Mouse (Mus musculus): Measurements from ENCODE around the gene Nfkb1. TPM values are rescaled to one million over a fixed set of nuclear protein-coding genes. Genes with fewer than 3 reads are reported as not detected.

Nfkb1 gene
- polyA plus RNA-seq, 1 experiment from 2014 or later, result 35.9 TPM

DNA sequence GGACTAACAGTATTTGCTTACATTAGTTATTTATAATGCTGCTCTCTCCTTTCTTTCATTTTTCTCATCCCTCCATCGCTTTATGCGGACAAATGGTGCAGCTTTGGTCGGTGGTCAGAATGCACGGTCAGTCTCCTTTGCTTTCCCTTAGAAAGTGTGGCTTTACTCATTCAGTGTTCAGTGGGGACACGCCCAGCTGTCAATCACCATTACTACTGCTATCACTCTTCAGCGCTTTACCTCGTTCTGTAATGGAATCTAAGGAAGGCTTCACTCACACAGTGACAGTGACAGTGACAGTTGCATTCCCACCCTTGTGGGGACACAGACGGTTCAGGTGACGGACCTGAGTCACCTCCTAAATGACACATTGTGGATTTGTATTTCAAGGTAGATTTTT lies 39.4 kb upstream of the Nfkb1 start:
- Histone ChIP-seq H3K36me3 (ENCODE audit: insufficient read depth, low read length) (no peaks in the 10 kb centered on the region), H3K9ac (replicated peaks; ENCODE audit: low read depth) (no peak overlapping the region), H3K9me3 (ENCODE audit: low read length) (no peaks in the 10 kb centered on the region), H3K27ac (ENCODE audit: low read length) (no peak overlapping the region), H3K4me3 (ENCODE audit: low read depth, low read length) (no peak overlapping the region), H3K4me2 (replicated peaks; ENCODE audit: low read depth, low read length) (no peak overlapping the region), H3K4me1 (ENCODE audit: insufficient read depth, low read depth, low read length) (no peaks in the 10 kb centered on the region), H3K27me3 (replicated peaks; ENCODE audit: insufficient read depth, low read length) (no peaks in the 10 kb centered on the region)
- WGBS, result 47% methylated on average over 9 of the region's 9 CpGs
- TF ChIP-seq EP300 (IDR thresholded peaks at IDR 0.05) (no peak), CTCF (IDR thresholded peaks at IDR 0.05) (no peak)
- ATAC-seq (no peak), DNase-seq (ENCODE audit: low spot score) (no peak)

DNA sequence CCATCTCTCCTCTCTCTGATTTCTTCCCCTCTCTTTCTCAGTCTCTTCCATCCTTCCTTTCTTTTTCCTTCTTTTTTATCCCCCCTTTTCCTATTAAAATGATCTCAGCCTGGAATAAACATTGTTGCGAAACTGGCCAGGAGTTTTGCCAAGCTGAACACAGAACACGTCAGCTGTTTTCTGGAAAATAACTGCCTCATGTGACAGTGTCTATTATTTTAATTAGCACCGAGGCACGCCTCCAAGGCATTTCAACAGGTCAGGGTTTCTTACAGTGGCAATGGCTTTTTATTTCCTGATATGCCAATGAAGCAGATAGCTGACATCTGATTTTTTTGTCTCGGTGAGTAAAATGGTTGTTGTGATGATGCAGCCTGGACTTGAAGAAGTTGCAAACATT lies 38.2 kb upstream of the Nfkb1 start:
- 46% methylated on average over 5 of the region's 5 CpGs for WGBS
- no peak for ATAC-seq

DNA sequence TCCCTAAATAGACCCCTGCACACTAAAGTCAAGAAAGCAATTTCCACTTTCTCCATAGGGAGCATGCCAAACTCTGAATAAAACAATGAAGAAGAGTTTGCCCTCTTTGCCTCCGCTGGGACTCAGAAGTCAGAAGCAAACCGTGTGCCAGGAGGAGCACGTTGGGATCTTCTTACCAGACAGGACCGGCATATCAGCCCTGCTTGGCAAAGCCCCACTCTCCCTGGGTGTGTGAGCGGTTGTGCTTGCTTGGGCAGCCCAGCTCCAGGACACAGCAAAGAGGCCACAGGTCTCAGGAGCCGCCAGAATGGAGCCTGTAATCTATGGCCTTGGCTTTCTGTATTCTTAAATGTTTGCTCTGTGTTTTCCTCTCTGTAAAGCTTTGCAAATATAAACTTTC lies 37.6 kb upstream of the Nfkb1 start:
- H3K36me3 ChIP-seq (ENCODE audit: insufficient read depth, low read length), result no peaks in the 10 kb centered on the region
- H3K9me3 ChIP-seq (ENCODE audit: low read length), result no peaks in the 10 kb centered on the region
- no peaks in the 10 kb centered on the region for H3K27me3 ChIP-seq (replicated peaks; ENCODE audit: insufficient read depth, low read length)
- H3K9ac ChIP-seq (replicated peaks; ENCODE audit: low read depth), result no peak overlapping the region
- no peaks in the 10 kb centered on the region for H3K4me1 ChIP-seq (ENCODE audit: insufficient read depth, low read depth, low read length)
- WGBS, result 62% methylated on average over 6 of the region's 6 CpGs
- H3K27ac ChIP-seq (ENCODE audit: low read length), result 0 out of 2 replicates have a peak overlapping the region, but pooled peaks have one; percentile 10
- ATAC-seq, result no peak
- no peak overlapping the region for H3K4me3 ChIP-seq (ENCODE audit: low read depth, low read length)
- no peak for DNase-seq (ENCODE audit: low spot score)
- no peak overlapping the region for H3K4me2 ChIP-seq (replicated peaks; ENCODE audit: low read depth, low read length)
- no peak for TF ChIP-seq EP300 (IDR thresholded peaks at IDR 0.05)
- TF ChIP-seq CTCF (IDR thresholded peaks at IDR 0.05), result no peak

More for the DNA sequence above, 38.2 kb upstream of the Nfkb1 start:
- Histone ChIP-seq H3K9ac (replicated peaks; ENCODE audit: low read depth) (no peak overlapping the region), H3K36me3 (ENCODE audit: insufficient read depth, low read length) (no peaks in the 10 kb centered on the region), H3K27ac (ENCODE audit: low read length) (0 out of 2 replicates have a peak overlapping the region, but pooled peaks have one; percentile 10), H3K4me2 (replicated peaks; ENCODE audit: low read depth, low read length) (no peak overlapping the region), H3K27me3 (replicated peaks; ENCODE audit: insufficient read depth, low read length) (no peaks in the 10 kb centered on the region), H3K4me1 (ENCODE audit: insufficient read depth, low read depth, low read length) (no peaks in the 10 kb centered on the region), H3K9me3 (ENCODE audit: low read length) (no peaks in the 10 kb centered on the region), H3K4me3 (ENCODE audit: low read depth, low read length) (no peak overlapping the region)
- DNase-seq (ENCODE audit: low spot score), result peak; percentile 70
- no peak for TF ChIP-seq CTCF (IDR thresholded peaks at IDR 0.05)
- TF ChIP-seq EP300 (IDR thresholded peaks at IDR 0.05), result peak; percentile 23; the same call in 1 of the 2 replicates

DNA sequence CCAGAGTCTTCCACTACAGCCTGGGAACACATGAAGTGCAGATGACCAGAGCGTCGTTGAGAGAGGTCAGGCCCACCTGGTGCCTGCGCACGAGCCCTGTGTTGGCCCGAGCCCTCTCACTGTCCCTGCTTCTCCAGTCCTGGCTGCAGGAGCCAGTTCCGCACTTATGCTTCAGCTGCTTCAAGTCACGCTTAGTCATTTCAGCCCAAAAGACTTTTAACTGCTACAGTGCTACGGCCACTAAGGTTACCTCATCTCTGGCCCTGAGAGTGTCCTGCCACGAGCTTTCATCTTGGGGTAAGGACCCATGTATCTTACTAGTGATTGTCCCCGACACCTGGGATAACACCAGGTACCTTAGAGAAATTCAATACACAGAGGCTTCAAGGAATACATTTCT lies 36.0 kb upstream of the Nfkb1 start:
- Histone ChIP-seq H3K27ac (ENCODE audit: low read length) (no peak overlapping the region), H3K9me3 (ENCODE audit: low read length) (no peaks in the 10 kb centered on the region), H3K4me2 (replicated peaks; ENCODE audit: low read depth, low read length) (no peak overlapping the region), H3K27me3 (replicated peaks; ENCODE audit: insufficient read depth, low read length) (no peaks in the 10 kb centered on the region), H3K36me3 (ENCODE audit: insufficient read depth, low read length) (no peaks in the 10 kb centered on the region), H3K9ac (replicated peaks; ENCODE audit: low read depth) (no peak overlapping the region), H3K4me3 (ENCODE audit: low read depth, low read length) (no peak overlapping the region), H3K4me1 (ENCODE audit: insufficient read depth, low read depth, low read length) (no peaks in the 10 kb centered on the region)
- TF ChIP-seq CTCF (IDR thresholded peaks at IDR 0.05) (no peak), EP300 (IDR thresholded peaks at IDR 0.05) (no peak)
- DNase-seq (ENCODE audit: low spot score), result no peak
- WGBS, result 80% methylated on average over 10 of the region's 10 CpGs
- ATAC-seq, result no peak

DNA sequence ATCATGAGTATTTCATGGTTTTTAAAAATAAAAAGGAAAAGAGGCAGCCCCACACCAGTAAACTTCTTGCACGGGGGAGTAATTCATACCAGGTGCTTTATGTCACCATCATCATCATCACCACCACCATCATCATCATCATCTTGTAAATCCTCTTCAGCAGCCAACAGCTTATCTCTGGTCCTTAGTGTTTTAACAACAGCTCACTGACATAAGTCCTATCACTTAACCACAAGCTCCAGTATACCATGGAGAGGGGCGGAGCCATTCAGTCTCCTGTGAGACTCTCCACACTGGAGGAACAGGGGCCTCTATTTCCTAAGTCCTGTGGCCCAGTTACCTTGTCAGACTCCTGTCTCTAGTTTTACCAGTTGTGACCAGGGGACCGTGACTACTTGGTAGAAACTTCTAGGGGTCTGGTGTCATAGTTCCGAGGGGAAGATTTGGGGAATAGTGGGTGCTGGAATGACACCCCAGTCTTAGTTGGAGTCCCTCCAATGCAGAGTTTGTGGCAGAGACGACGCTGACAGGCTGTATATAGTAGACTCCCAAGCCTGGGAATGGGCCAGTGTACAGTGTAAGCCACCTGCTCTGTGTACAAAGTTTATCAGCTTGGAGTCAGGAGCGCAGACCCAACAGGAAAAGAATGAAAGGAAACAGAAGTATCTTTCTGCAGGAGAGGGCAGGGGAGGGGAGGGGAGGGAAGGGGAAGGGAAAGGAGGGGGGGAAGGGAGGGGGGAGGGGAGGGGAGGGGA lies 35.4 kb upstream of the Nfkb1 start:
- no peak overlapping the region for H3K4me3 ChIP-seq (ENCODE audit: low read depth, low read length)
- H3K36me3 ChIP-seq (ENCODE audit: insufficient read depth, low read length), result no peaks in the 10 kb centered on the region
- no peak for DNase-seq (ENCODE audit: low spot score)
- H3K27ac ChIP-seq (ENCODE audit: low read length), result no peak overlapping the region
- H3K4me1 ChIP-seq (ENCODE audit: insufficient read depth, low read depth, low read length), result no peaks in the 10 kb centered on the region
- H3K27me3 ChIP-seq (replicated peaks; ENCODE audit: insufficient read depth, low read length), result no peaks in the 10 kb centered on the region
- TF ChIP-seq EP300 (IDR thresholded peaks at IDR 0.05), result no peak
- no peak for TF ChIP-seq CTCF (IDR thresholded peaks at IDR 0.05)
- no peak for ATAC-seq
- 46% methylated on average over 7 of the region's 7 CpGs for WGBS
- no peak overlapping the region for H3K9ac ChIP-seq (replicated peaks; ENCODE audit: low read depth)
- no peaks in the 10 kb centered on the region for H3K9me3 ChIP-seq (ENCODE audit: low read length)
- no peak overlapping the region for H3K4me2 ChIP-seq (replicated peaks; ENCODE audit: low read depth, low read length)

DNA sequence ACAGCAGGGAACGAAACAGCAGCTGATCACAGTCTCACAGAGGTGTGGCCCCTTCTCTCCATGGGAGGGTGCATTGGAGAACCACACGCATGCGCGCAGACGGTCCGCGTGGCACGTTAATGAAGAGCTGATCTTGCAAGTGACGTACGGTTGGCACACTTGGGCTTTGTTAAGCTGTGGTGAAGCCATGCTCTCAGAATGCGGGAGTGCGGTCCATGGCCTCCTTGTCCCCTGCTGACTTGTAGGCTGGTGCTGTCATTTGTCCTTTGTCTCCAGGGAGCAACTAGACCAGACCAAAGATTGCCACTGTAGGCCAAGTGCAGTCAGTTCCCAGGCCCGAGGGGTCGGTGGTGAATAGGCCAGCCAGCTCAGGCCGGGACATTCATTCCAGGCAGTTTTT lies 34.7 kb upstream of the Nfkb1 start:
- Histone ChIP-seq H3K4me2 (replicated peaks; ENCODE audit: low read depth, low read length) (no peak overlapping the region), H3K27me3 (replicated peaks; ENCODE audit: insufficient read depth, low read length) (no peaks in the 10 kb centered on the region), H3K4me1 (ENCODE audit: insufficient read depth, low read depth, low read length) (no peaks in the 10 kb centered on the region), H3K9ac (replicated peaks; ENCODE audit: low read depth) (no peak overlapping the region), H3K9me3 (ENCODE audit: low read length) (no peaks in the 10 kb centered on the region), H3K27ac (ENCODE audit: low read length) (no peak overlapping the region), H3K36me3 (ENCODE audit: insufficient read depth, low read length) (no peaks in the 10 kb centered on the region), H3K4me3 (ENCODE audit: low read depth, low read length) (no peak overlapping the region)
- TF ChIP-seq CTCF (IDR thresholded peaks at IDR 0.05) (no peak), EP300 (IDR thresholded peaks at IDR 0.05) (no peak)
- ATAC-seq, result no peak
- no peak for DNase-seq (ENCODE audit: low spot score)
- WGBS, result 82% methylated on average over 15 of the region's 15 CpGs
